In the genomic region with DNA sequence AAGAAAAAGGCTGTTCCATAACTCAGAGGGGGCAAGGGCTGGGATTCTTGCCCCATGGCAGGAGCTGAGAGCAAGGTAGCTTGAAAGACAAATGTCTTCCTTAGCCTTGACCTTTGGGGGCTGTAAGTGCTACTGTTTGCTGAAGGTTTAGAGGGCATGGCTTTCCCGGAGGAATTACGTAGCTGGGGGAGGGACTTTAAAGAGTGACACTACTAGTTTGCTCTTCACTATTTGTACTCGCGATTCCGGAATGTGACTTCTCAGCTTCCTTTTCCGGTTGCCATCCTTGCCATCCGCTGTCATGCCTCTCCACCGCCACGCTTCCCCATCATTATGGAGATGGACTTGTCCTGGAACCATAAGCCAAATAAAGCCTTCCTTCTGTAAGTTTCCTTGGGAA, we compare ENCODE assay signal across 13 mouse cellular contexts. TPM values are rescaled to one million over a fixed set of nuclear protein-coding genes. Genes with fewer than 3 reads are reported as not detected.
"Had no signal": no experiment of that assay in that cellular context is flagged by ENCODE, and none has a peak within 500 bp of the region (broad histone marks: within the 10 kb centered on the region; RNA-seq: fewer than 3 reads in every experiment).

No protein-coding gene starts in this region.

- H3K4me2 ChIP-seq: limb, embryonic 15.5 days; liver, embryonic 12.5 days; neural tube, embryonic 15.5 days had no signal

- H3K36me3 ChIP-seq: limb, embryonic 15.5 days; liver, embryonic 12.5 days; midbrain, embryonic 10.5 days; neural tube, embryonic 15.5 days had no signal

- H3K27ac ChIP-seq: limb, embryonic 15.5 days; liver, embryonic 12.5 days; midbrain, embryonic 10.5 days; neural tube, embryonic 15.5 days had no signal

- H3K9ac ChIP-seq: limb, embryonic 15.5 days; liver, embryonic 12.5 days; neural tube, embryonic 15.5 days had no signal

- DNase-seq: kidney, adult 2 months; kidney, postnatal 25 days; layer of hippocampus, postnatal 36 days; lung, adult 18-20 months; midbrain, embryonic 14.5 days; right cerebral cortex, postnatal 4 days; spleen, adult 18-20 months; thymus, postnatal 4 days had no signal

- H3K4me3 ChIP-seq: limb, embryonic 15.5 days; liver, embryonic 12.5 days; midbrain, embryonic 10.5 days; myocyte; neural tube, embryonic 15.5 days had no signal

- H3K27me3 ChIP-seq: limb, embryonic 15.5 days; liver, embryonic 12.5 days; neural tube, embryonic 15.5 days had no signal

- H3K4me1 ChIP-seq: limb, embryonic 15.5 days; liver, embryonic 12.5 days had no signal

- ATAC-seq: liver, embryonic 12.5 days had no signal

- H3K9me3 ChIP-seq: limb, embryonic 15.5 days; liver, embryonic 12.5 days; midbrain, embryonic 10.5 days; neural tube, embryonic 15.5 days had no signal

RNA-seq across cellular contexts. Expression of a gene that starts 35.5 kb away (rescaled TPM):
- polyA plus RNA-seq: myocyte had no signal
